In genomic region chr4:134851876-134852275, GRCm38 (mm10) we compare ENCODE assay signal across 9 mouse cellular contexts. TPM values are rescaled to one million over a fixed set of nuclear protein-coding genes. Genes with fewer than 3 reads are reported as not detected.
DNase-seq lines count a peak whose midpoint lies in the region; ATAC-seq and TF ChIP-seq lines count a peak whose summit lies in the region.
"Had no signal": no experiment of that assay in that cellular context is flagged by ENCODE, and none has a peak within 500 bp of the region (broad histone marks: within the 10 kb centered on the region; RNA-seq: fewer than 3 reads in every experiment).

No protein-coding gene starts in this region.

- H3K4me2 ChIP-seq in heart, embryonic 13.5 days = peak overlapping the region; percentile 78
- peak overlapping the region; percentile 74 for H3K4me2 ChIP-seq in hindbrain, postnatal 0 days (ENCODE audit: low read depth, low read length)
- peak overlapping the region; percentile 75 for H3K4me2 ChIP-seq in midbrain, postnatal 0 days (ENCODE audit: low read depth, low read length, poor library complexity, severe bottlenecking)

- TF ChIP-seq CTCF in cortical plate, adult 2 months (IDR thresholded peaks at IDR 0.05; ENCODE audit: extremely low read depth, insufficient read depth, low read length) = no peak
- TF ChIP-seq CTCF in hindbrain, postnatal 0 days (IDR thresholded peaks at IDR 0.05; ENCODE audit: low read depth) = no peak
- no peak for TF ChIP-seq CTCF in midbrain, postnatal 0 days (IDR thresholded peaks at IDR 0.05)

- peak overlapping the region; percentile 87; the same call in 1 of the 2 replicates for H3K27ac ChIP-seq in heart, embryonic 13.5 days (replicated peaks)
- no peak overlapping the region for H3K27ac ChIP-seq in cortical plate, adult 2 months (ENCODE audit: insufficient read depth, low read length)
- H3K27ac ChIP-seq in hindbrain, postnatal 0 days = peak overlapping the region; percentile 99
- no peak overlapping the region; the same call in 1 of the 2 replicates for H3K27ac ChIP-seq in midbrain, postnatal 0 days (ENCODE audit: low read depth, low read length)

- peak overlapping the region; percentile 93 for H3K9ac ChIP-seq in heart, embryonic 13.5 days
- peak overlapping the region; percentile 94 for H3K9ac ChIP-seq in hindbrain, postnatal 0 days (replicated peaks; ENCODE audit: low read length)
- peak overlapping the region; percentile 97 for H3K9ac ChIP-seq in midbrain, postnatal 0 days (replicated peaks; ENCODE audit: low read length, poor library complexity, severe bottlenecking)

- peaks cover 21% of the 10 kb centered on the region for H3K27me3 ChIP-seq in heart, embryonic 13.5 days (replicated peaks)
- H3K27me3 ChIP-seq in hindbrain, postnatal 0 days (ENCODE audit: insufficient read depth, low read length) = no peaks in the 10 kb centered on the region
- no peaks in the 10 kb centered on the region for H3K27me3 ChIP-seq in midbrain, postnatal 0 days (ENCODE audit: insufficient read depth, low read length)

- TF ChIP-seq POLR2A in cortical plate, adult 2 months (IDR thresholded peaks at IDR 0.05; ENCODE audit: extremely low read depth, insufficient read depth, low read length) = no peak

- H3K4me3 ChIP-seq in heart, embryonic 13.5 days = peak overlapping the region; percentile 89
- peak overlapping the region; percentile 46 for H3K4me3 ChIP-seq in cortical plate, adult 2 months (ENCODE audit: insufficient read depth, low read length)
- H3K4me3 ChIP-seq in hindbrain, postnatal 0 days (ENCODE audit: low read length) = peak overlapping the region; percentile 98
- H3K4me3 ChIP-seq in midbrain, postnatal 0 days (ENCODE audit: low read depth, low read length) = peak overlapping the region; percentile 99

- H3K36me3 ChIP-seq in heart, embryonic 13.5 days = no peaks in the 10 kb centered on the region
- no peaks in the 10 kb centered on the region for H3K36me3 ChIP-seq in hindbrain, postnatal 0 days (ENCODE audit: insufficient read depth, low read length)
- no peaks in the 10 kb centered on the region for H3K36me3 ChIP-seq in midbrain, postnatal 0 days (ENCODE audit: insufficient read depth, low read length)

- DNase-seq in heart, postnatal 14 days = no peak
- peak; percentile 10 to 16 for DNase-seq in CD8-positive naive resting alpha-beta T cell, adult 2 months (ENCODE audit: low read depth in 2 of 2, low spot score in 2 of 2)
- peak; percentile 37 for DNase-seq in hindbrain, postnatal 0 days (ENCODE audit: low spot score)
- DNase-seq in midbrain, postnatal 0 days (ENCODE audit: low spot score) = peak; percentile 17
- no peak for DNase-seq in gastrocnemius, postnatal 36 days

- no peak for ATAC-seq in heart, embryonic 13.5 days (ENCODE audit: extremely low read depth, insufficient number of reproducible peaks, low FRiP score, low TSS enrichment)
- ATAC-seq in hindbrain, postnatal 0 days = no peak
- ATAC-seq in midbrain, postnatal 0 days (ENCODE audit: low FRiP score) = no peak
- ATAC-seq in erythroid progenitor cell, adult 5-6 weeks (replicated peaks; ENCODE audit: low FRiP score, poor library complexity, severe bottlenecking) = no peak

- H3K4me1 ChIP-seq in heart, embryonic 13.5 days = peaks cover 42% of the 10 kb centered on the region
- H3K4me1 ChIP-seq in cortical plate, adult 2 months (ENCODE audit: control insufficient read depth, insufficient read depth, low read length) = peaks cover 2% of the 10 kb centered on the region; the same call in 1 of the 2 replicates
- H3K4me1 ChIP-seq in hindbrain, postnatal 0 days (ENCODE audit: insufficient read depth, low read length) = peaks cover 18% of the 10 kb centered on the region
- peaks cover 16% of the 10 kb centered on the region; the same call in 1 of the 2 replicates for H3K4me1 ChIP-seq in midbrain, postnatal 0 days (ENCODE audit: insufficient read depth, low read length)

- intact Hi-C loops in heart, postnatal 14 days (cut with DNase I) = no loop called here
- intact Hi-C loops in gastrocnemius, postnatal 36 days (cut with DNase I) = loop anchor here (5.0 kb wide), 1 partner anchor 70 kb away; the partner anchor contains the start of gene Rsrp1

- 19% methylated on average over 14 of the region's 14 CpGs for WGBS in heart, embryonic 13.5 days
- WGBS in hindbrain, postnatal 0 days = 7% methylated on average over 14 of the region's 14 CpGs
- 6% methylated on average over 14 of the region's 14 CpGs for WGBS in midbrain, postnatal 0 days

- no peaks in the 10 kb centered on the region for H3K9me3 ChIP-seq in heart, embryonic 13.5 days
- no peaks in the 10 kb centered on the region for H3K9me3 ChIP-seq in hindbrain, postnatal 0 days (ENCODE audit: low read length)
- H3K9me3 ChIP-seq in midbrain, postnatal 0 days (ENCODE audit: low read length) = no peaks in the 10 kb centered on the region

RNA-seq across cellular contexts. Expression of gene Maco1, which starts 1.3 kb away (rescaled TPM):
- 25.0 and 25.7 TPM in 2 replicates for polyA plus RNA-seq in heart, embryonic 13.5 days (2015; fragmentation: Nextera tagmentation; extraction: Ambion mirVana)
- total RNA-seq in heart, postnatal 14 days (2021) = 10 to 100 TPM; 22.1 to 25.5 TPM
- 42.2 and 47.0 TPM in 2 replicates for polyA plus RNA-seq in cortical plate, adult 2 months (2012; rRNA removed)
- total RNA-seq in hindbrain, postnatal 0 days (2014; rRNA removed) = 43.6 and 45.5 TPM in 2 replicates
- polyA plus RNA-seq in hindbrain, postnatal 0 days (2015; fragmentation: Nextera tagmentation; extraction: Ambion mirVana) = 68.9 and 70.3 TPM in 2 replicates
- total RNA-seq in midbrain, postnatal 0 days (2014; rRNA removed) = 62.8 and 82.4 TPM in 2 replicates
- polyA plus RNA-seq in midbrain, postnatal 0 days (2015; fragmentation: Nextera tagmentation; extraction: Ambion mirVana) = 69.1 and 79.1 TPM in 2 replicates
- 10 to 100 TPM; 15.0 to 17.0 TPM for total RNA-seq in gastrocnemius, postnatal 36 days (2021)
- total RNA-seq in erythroid progenitor cell, adult 5-6 weeks (2015; ENCODE audit: low replicate concordance) = 61.6 and 62.9 TPM in 2 replicates
- 125 and 136 TPM in 2 replicates for total RNA-seq in erythroid progenitor cell, adult 5-6 weeks (2017; ENCODE audit: low replicate concordance)

RNA-seq across cellular contexts. Expression of gene Rhd, which starts 12.5 kb away (rescaled TPM):
- 13.0 and 19.3 TPM in 2 replicates for polyA plus RNA-seq in heart, embryonic 13.5 days (2015; fragmentation: Nextera tagmentation; extraction: Ambion mirVana)
- 1 to 10 TPM; 2.5 TPM for total RNA-seq in heart, postnatal 14 days (2021)
- 0.06 and 0.11 TPM in 2 replicates for polyA plus RNA-seq in cortical plate, adult 2 months (2012; rRNA removed)
- 0.29 and 2.1 TPM in 2 replicates for total RNA-seq in hindbrain, postnatal 0 days (2014; rRNA removed)
- 1.1 TPM in 2 replicates for polyA plus RNA-seq in hindbrain, postnatal 0 days (2015; fragmentation: Nextera tagmentation; extraction: Ambion mirVana)
- total RNA-seq in midbrain, postnatal 0 days (2014; rRNA removed) = 1.4 and 1.5 TPM in 2 replicates
- 0.98 and 1.5 TPM in 2 replicates for polyA plus RNA-seq in midbrain, postnatal 0 days (2015; fragmentation: Nextera tagmentation; extraction: Ambion mirVana)
- not detected for total RNA-seq in gastrocnemius, postnatal 36 days (2021)
- total RNA-seq in erythroid progenitor cell, adult 5-6 weeks (2015; ENCODE audit: low replicate concordance) = 1,050 and 1,093 TPM in 2 replicates
- total RNA-seq in erythroid progenitor cell, adult 5-6 weeks (2017; ENCODE audit: low replicate concordance) = 1,285 and 1,461 TPM in 2 replicates
- total RNA-seq: neutrophil, adult 5-6 weeks had no signal

Comparison
In these comparisons a context has a peak if more than half of its experiments do, and no peak if none do; other contexts are left out.
1. H3K27ac ChIP-seq: peak in heart, embryonic 13.5 days (single experiment) and hindbrain, postnatal 0 days (single experiment); none in cortical plate, adult 2 months (single experiment) and midbrain, postnatal 0 days (single experiment).
2. H3K4me3 ChIP-seq: peak in every context shown above with its lines; median percentile 99 in midbrain, postnatal 0 days; 98 in hindbrain, postnatal 0 days; 89 in heart, embryonic 13.5 days; 46 in cortical plate, adult 2 months.
3. DNase-seq: peak in CD8-positive naive resting alpha-beta T cell, adult 2 months (2 of 2), hindbrain, postnatal 0 days (single experiment) and midbrain, postnatal 0 days (single experiment); none in heart, postnatal 14 days (0 of 2) and gastrocnemius, postnatal 36 days (0 of 2).
4. RNA of gene Rhd, which starts 12.5 kb away (total RNA-seq): 1,050 to 1,461 TPM in erythroid progenitor cell, adult 5-6 weeks; 2.5 TPM in heart, postnatal 14 days, 0.29 to 2.1 TPM in hindbrain, postnatal 0 days, 1.4 to 1.5 TPM in midbrain, postnatal 0 days and not detected in gastrocnemius, postnatal 36 days; every median in the first group is over 100 times any median in the second.
5. Peak in every context shown above with its lines, with median percentiles within 50 percentile points of each other: H3K4me2 ChIP-seq and H3K9ac ChIP-seq.